Mouse (Mus musculus) G1E-ER4 (cell line): ENCODE data around the gene Nrxn3. TPM values are rescaled to one million over a fixed set of nuclear protein-coding genes. Genes with fewer than 3 reads are reported as not detected.

Experiments
- GATA1 ChIP-seq: IDR thresholded peaks from one replicate; pipeline ENCODE4 v1.8.0; 2012; ENCODE audit warnings: low read length, inconsistent platforms
- polyA plus RNA-seq: library from polyadenylated mRNA; stranded (reverse); fragments of >175 nt; gene quantifications from 2 replicates; pipeline ENCODE4 v1.2.3, GENCODE M21; 2012

The Nrxn3 gene
- polyA plus RNA-seq, 1 experiment: not detected

- no peak for TF ChIP-seq GATA1
These were observed 1473.5 kb downstream of the Nrxn3 start for GRCm38 (mm10) chr12:90196161-90196560.

DNA sequence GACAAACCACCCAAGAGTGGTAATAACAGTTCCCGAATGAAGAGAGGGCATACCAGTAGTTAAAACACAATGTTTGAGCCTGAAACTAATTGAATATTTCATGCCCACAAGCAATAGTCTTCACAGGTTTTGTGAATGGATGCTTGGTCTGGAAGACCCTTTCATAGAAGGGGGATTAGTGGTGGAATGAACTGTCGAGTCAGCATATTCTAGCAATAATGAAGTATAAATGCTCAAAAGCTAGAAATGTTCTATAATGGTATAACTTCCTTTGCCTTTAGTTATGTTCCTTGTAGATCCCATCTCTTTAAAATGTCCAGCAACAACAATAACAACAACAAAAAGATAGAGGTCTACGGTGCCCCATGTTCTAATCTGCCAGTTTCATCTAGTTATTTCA, 1475.3 kb downstream of the Nrxn3 start:
- TF ChIP-seq GATA1: no peak

DNA sequence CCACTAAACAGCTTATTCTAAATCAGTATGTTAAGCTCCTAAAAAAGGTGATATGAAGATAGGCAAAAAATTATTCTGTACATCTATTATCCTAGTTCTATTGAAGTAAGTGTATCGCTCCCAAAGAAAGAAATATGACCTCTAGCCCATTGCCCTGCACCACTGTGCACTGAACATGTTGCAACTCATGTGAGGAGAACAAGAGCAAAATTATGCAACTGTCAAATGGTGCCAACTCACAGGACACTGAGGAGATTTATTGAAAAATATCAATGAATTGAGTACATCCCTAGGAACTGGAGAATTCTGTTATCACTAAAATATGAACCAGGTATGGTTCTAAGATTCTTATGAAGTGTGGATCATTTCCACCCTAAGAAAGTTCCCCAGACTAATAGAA, 1479.8 kb downstream of the Nrxn3 start:
- no peak for TF ChIP-seq GATA1

DNA sequence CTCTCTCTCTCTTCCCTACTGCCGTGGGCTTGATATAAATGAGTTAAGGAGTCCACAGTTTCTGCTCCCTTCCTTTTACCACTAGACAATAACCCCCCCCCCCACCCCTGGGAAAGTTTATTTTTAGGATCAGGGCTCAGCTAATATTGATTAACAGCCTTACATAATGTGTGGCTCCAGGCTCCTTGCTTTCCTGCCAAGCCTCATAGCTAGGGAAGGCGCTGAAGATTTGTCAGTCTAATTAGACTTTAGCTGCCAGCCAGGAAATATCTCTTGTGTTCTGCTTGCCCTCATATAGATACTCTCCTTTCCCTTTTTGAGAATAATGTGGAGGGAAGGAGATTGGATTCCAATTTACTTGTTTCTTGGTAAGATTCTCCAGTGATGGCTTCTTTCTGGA, 1488.7 kb downstream of the Nrxn3 start:
- TF ChIP-seq GATA1: no peak

- TF ChIP-seq GATA1: no peak
These were observed 1494.4 kb downstream of the Nrxn3 start for GRCm38 (mm10) chr12:90217060-90217459.

DNA sequence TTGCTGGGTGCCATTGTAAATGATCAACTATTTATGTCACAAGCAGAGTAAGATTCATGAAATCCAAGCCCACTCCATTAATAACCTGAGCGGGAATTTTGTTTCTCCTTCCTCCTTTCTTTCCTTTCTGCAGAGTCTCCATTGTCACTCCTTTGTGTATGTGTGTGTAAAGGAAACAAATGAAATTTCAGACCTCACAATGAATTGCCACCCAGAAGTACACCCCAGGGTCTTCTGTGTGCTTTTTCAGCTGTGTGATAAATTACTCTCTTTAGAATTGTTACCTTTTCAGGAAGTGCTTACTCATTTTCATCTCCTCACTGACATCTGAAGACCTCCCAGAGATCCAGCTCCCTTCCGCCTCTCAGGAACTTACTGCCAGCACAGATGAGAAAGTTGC, 1506.4 kb downstream of the Nrxn3 start:
- no peak for TF ChIP-seq GATA1

DNA sequence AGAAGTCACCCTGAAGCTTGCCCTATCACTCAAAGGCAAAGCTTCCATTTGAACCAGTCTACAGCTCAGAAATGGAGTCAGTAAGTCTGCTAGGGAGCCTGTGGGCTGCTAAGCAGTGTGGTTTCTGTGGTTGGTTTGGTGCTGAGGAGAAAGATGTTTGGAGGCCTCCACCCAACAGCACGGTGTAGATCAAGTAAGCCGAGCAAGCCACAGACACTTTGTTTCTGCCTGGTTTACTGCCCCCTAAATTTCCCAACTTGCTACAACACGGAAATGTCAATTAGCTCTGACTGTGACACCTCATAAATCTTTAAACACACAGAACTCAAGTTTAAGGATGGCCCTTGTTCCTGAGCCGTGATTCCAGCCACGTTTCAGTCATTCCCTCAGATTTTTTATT, 1513.4 kb downstream of the Nrxn3 start:
- TF ChIP-seq GATA1: no peak

DNA sequence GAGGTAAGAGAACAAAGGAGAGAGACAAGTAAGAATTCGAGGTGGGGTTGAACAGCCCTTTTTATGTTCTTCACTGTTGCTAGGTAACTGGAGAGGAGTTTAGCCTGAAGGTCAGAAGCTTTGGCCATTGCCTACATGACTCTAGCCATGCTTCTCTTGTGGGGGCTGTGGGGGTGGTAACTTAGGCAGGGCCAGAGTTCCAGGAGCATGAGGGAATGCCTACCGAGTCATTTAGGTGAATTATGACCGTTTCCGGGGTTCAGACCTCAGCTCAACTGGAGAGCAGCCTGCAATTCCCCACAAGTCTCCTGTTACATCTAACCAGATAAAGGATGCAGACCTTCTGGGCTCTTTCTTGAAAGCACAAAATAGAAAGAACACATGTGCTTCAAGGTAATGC, 1537.6 kb downstream of the Nrxn3 start:
- TF ChIP-seq GATA1: no peak

GRCm38 (mm10) chr12:90268111-90268510, 1545.4 kb downstream of the Nrxn3 start:
- TF ChIP-seq GATA1: no peak

DNA sequence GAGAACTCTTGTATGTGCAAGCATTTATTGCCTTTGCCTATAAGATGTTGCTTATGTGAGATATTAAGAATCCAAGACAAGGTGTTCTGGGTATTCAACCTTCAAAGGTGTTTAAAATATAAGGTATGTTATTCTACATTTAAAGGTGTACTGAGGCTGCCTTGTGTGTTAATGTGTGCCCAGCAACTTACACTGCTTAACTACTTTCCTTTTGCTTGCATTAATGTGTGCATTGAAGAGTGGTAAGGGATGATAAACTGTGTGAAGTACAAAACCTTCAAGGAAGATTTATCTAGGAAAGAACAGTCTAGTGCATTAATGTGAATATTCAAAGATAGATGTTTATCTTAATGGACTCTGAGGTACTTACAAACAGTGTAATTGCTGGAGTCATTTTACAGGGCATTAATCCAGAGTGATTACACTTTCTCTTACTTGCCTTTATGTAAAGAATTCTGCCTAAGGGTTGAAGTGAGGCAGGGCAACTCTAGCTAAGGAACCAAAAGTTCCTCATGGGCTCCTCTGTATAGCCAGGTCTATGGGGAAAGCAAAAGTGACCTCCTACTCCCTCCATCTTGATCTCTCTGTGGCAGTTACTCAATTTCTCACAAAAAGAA, 1548.2 kb downstream of the Nrxn3 start:
- no peak for TF ChIP-seq GATA1

DNA sequence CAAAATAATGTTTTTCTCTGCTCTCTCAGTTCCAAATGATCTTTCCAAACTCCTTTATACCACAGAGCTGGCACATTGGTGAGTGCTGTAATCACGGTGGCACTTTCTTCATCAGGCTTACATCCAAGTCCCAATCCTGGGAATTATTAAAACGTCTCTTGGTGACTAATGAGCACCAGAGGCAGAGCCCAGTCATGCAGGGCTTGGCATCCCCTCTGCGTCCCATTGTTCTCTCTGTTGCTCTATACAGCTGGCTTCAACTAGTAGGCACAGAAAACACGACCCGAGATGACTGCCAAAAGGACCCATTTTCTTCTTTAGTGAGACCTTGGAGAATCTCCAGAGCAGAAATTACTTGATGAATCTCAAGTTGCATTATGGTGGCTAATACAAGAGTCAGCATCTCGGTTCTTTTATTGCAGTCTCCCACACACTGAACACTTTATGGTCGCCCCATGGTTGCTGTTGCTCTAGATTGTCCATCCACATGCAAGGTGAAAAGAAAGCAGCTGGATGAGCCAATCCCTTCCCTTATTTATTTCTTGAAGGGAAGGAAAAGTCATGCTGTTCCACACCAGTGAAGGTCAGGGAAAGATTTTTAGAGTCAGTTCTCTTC, 1552.1 kb downstream of the Nrxn3 start:
- TF ChIP-seq GATA1: no peak

- no peak for TF ChIP-seq GATA1
These were observed 1558.6 kb downstream of the Nrxn3 start for GRCm38 (mm10) chr12:90281236-90281635.

DNA sequence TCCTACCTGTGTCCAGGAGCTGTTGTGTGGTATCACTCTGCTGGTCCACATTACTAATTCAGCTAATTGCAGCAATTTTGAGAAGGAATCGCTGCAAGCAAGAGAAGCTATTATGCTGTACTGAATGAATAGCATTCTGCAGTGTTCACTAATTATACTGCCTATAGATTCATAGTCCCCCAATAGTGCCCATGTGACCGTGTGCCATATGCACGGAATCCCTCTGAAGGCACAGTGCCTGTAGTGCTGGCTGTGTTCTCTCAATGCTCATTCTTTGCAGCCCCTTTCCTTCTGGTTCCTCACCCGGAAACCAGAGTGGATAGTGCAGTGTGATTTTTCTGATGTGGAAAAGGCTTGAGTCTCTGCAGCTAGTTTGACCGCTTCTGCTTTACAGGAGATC, 1560.3 kb downstream of the Nrxn3 start:
- no peak for TF ChIP-seq GATA1

- TF ChIP-seq GATA1: no peak
These were observed 1580.0 kb downstream of the Nrxn3 start for GRCm38 (mm10) chr12:90302671-90303070.

DNA sequence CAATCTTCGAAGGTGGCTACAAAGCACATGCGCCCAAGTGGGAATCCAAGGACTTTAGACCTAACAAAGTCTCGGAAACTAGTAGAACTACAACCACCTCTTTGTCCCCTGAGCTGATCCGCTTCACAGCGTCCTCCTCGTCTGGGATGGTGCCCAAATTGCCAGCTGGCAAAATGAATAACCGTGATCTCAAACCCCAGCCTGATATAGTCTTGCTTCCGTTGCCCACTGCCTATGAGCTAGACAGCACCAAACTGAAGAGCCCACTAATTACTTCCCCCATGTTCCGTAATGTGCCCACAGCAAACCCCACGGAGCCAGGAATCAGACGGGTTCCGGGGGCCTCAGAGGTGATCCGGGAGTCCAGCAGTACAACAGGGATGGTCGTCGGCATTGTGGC, 1609.1 kb downstream of the Nrxn3 start:
- no peak for TF ChIP-seq GATA1

DNA sequence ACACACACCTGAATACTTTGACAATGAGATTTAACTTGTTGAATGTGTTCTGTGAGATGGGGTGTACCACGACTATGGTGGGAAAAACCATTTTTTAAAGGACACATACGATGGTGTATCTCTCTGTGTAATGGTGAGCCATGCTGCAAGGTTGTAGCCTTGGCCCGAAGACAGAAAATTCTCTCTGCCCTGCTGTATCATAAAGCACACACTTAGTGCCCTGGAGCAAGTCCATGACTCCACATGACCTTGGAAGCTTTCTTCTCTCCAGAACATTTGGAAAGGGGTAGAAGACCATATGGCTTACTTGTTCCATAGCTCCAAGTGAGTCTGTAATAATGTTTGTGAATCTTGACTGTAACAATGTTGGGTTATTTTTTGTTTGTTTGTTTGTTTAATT, 1609.8 kb downstream of the Nrxn3 start:
- no peak for TF ChIP-seq GATA1

DNA sequence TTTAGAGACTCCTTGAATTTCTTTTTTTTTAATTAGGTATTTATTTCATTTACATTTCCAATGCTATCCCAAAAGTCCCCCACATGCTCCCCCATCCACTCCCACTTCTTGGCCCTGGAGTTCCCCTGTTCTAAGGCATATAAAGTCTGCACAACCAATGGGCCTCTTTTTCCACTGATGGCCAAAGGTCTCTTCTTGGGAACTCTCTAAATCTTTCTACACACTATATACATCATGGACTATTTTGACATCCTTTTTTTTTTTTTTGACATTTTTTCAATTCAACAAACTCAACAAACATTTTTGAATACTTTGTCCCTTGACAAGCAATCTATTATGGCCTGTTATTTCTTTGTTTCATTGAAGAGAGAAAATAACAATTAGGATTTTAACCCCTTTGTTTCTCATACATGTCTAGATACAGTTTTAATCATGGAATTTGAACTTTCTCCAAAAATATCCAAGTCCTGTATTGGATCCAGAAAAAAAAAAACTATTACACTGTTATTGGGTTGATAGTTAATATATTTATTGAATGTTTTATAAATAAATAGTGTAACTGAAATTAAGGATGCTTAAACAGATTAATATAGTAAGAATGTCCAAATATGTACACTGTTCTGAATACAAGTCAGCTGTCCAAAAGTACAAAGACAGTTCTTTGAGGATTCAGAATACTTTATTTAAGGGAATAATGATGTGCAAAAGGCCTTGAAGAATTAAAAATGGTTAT, 1615.0 kb downstream of the Nrxn3 start:
- TF ChIP-seq GATA1: no peak
